Mouse (Mus musculus): Measurements from ENCODE around the gene Clgn. TPM values are rescaled to one million over a fixed set of nuclear protein-coding genes. Genes with fewer than 3 reads are reported as not detected.
A peak's percentile ranks its signal among the peaks of the same experiment; 100 is the strongest.

Clgn gene
- polyA plus RNA-seq, 1 experiment from 2014 or later, result 4.6 TPM

- 33% methylated on average over 6 of the region's 6 CpGs for WGBS
- no peaks in the 10 kb centered on the region for H3K27me3 ChIP-seq (ENCODE audit: control insufficient read depth, insufficient read depth, low read length)
- no peaks in the 10 kb centered on the region for H3K9me3 ChIP-seq (replicated peaks; ENCODE audit: control insufficient read depth, low read length)
- ATAC-seq (replicated peaks; ENCODE audit: insufficient number of reproducible peaks, low FRiP score, low TSS enrichment, low read depth), result no peak
- DNase-seq (ENCODE audit: low spot score), result peak; percentile 55
- no peaks in the 10 kb centered on the region for H3K36me3 ChIP-seq (replicated peaks; ENCODE audit: control insufficient read depth, insufficient read depth, low read depth, low read length)
- no peak overlapping the region for H3K4me2 ChIP-seq (ENCODE audit: low read depth, low read length)
- H3K9ac ChIP-seq (replicated peaks; ENCODE audit: low read length), result no peak overlapping the region
- no peaks in the 10 kb centered on the region for H3K4me1 ChIP-seq (ENCODE audit: control insufficient read depth, insufficient read depth, low read length)
- no peak overlapping the region for H3K4me3 ChIP-seq (ENCODE audit: low read depth, low read length)
- H3K27ac ChIP-seq (replicated peaks; ENCODE audit: low read depth, low read length), result no peak overlapping the region
Measured at GRCm38 (mm10) chr8:83406836-83407235, 17.2 kb downstream of the Clgn start.

DNA sequence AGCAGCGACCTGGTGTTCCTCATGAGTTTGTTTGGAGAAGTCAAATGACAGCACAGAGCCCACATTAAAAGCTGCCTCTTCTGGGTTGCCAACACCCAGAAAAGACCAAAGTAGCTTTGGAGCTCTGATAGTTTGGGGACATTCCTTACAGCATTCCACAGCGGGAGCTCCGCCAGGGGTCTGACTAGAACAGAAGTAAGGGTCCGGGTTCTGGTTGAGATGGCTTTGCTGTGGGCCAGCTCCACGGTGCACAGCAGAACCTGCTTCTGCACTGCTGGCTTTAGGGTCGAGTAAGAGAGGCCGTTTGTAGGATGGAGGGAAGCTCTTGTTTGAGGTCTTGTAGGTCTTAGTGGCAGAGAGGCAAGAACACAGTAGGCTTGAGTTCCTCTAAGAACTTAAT lies 18.8 kb downstream of the Clgn start:
- Histone ChIP-seq H3K9me3 (replicated peaks; ENCODE audit: control insufficient read depth, low read length) (no peaks in the 10 kb centered on the region), H3K4me2 (ENCODE audit: low read depth, low read length) (no peak overlapping the region), H3K27ac (replicated peaks; ENCODE audit: low read depth, low read length) (no peak overlapping the region), H3K4me3 (ENCODE audit: low read depth, low read length) (no peak overlapping the region), H3K36me3 (replicated peaks; ENCODE audit: control insufficient read depth, insufficient read depth, low read depth, low read length) (no peaks in the 10 kb centered on the region), H3K4me1 (ENCODE audit: control insufficient read depth, insufficient read depth, low read length) (no peaks in the 10 kb centered on the region), H3K9ac (replicated peaks; ENCODE audit: low read length) (no peak overlapping the region), H3K27me3 (ENCODE audit: control insufficient read depth, insufficient read depth, low read length) (no peaks in the 10 kb centered on the region)
- WGBS, result 83% methylated on average over 7 of the region's 7 CpGs
- ATAC-seq (replicated peaks; ENCODE audit: insufficient number of reproducible peaks, low FRiP score, low TSS enrichment, low read depth) (no peak), DNase-seq (ENCODE audit: low spot score) (no peak)

GRCm38 (mm10) chr8:83416878-83417277 lies 27.2 kb downstream of the Clgn start:
- H3K4me1 ChIP-seq (ENCODE audit: control insufficient read depth, insufficient read depth, low read length), result no peaks in the 10 kb centered on the region
- H3K9me3 ChIP-seq (replicated peaks; ENCODE audit: control insufficient read depth, low read length), result no peaks in the 10 kb centered on the region
- H3K4me3 ChIP-seq (ENCODE audit: low read depth, low read length), result no peak overlapping the region
- no peak overlapping the region for H3K27ac ChIP-seq (replicated peaks; ENCODE audit: low read depth, low read length)
- no peaks in the 10 kb centered on the region for H3K36me3 ChIP-seq (replicated peaks; ENCODE audit: control insufficient read depth, insufficient read depth, low read depth, low read length)
- DNase-seq (ENCODE audit: low spot score) (no peak), ATAC-seq (replicated peaks; ENCODE audit: insufficient number of reproducible peaks, low FRiP score, low TSS enrichment, low read depth) (no peak)
- H3K9ac ChIP-seq (replicated peaks; ENCODE audit: low read length), result no peak overlapping the region
- no peak overlapping the region for H3K4me2 ChIP-seq (ENCODE audit: low read depth, low read length)
- 94% methylated on average over 15 of the region's 15 CpGs for WGBS
- no peaks in the 10 kb centered on the region for H3K27me3 ChIP-seq (ENCODE audit: control insufficient read depth, insufficient read depth, low read length)

- DNase-seq (ENCODE audit: low spot score), result no peak
- no peak overlapping the region for H3K4me2 ChIP-seq (ENCODE audit: low read depth, low read length)
Measured at GRCm38 (mm10) chr8:83417970-83418369, 28.3 kb downstream of the Clgn start.

DNA sequence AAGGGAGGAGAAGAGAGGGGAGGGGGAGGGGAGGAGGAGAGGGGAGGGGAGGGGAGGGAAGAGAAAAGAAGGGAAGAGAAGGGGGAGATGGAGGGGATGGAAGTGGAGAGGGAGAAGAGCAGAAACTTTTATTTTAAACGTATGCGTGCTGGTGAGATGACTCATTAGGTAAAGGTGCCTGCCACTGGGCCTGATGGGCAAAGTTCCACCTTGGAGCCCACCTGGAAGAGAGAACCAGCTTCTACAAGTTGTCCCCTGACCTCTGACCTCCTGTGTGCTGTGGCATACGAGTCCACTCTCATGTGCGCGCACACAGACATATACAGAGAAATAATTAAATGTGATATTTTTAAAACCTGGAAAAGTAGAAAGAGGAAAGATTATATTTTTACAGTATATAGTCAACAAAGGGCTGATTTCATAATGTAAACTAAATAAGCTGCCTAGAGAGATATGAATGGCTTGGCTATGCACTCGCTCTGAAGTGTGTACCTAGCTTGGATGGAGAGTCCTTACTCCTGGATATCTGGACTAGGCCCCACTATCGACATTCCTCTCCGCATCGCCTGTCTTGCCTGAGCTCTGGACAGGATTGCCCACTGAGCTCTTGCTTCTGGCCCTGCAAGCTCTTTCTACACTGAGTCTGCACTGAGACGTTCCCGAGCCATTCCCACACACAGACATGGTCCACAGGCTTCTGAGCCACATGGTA lies 29.3 kb downstream of the Clgn start:
- H3K4me2 ChIP-seq (ENCODE audit: low read depth, low read length), result no peak overlapping the region
- no peak overlapping the region for H3K9ac ChIP-seq (replicated peaks; ENCODE audit: low read length)
- H3K36me3 ChIP-seq (replicated peaks; ENCODE audit: control insufficient read depth, insufficient read depth, low read depth, low read length), result no peaks in the 10 kb centered on the region
- 87% methylated on average over 11 of the region's 11 CpGs for WGBS
- H3K27me3 ChIP-seq (ENCODE audit: control insufficient read depth, insufficient read depth, low read length), result no peaks in the 10 kb centered on the region
- ATAC-seq (replicated peaks; ENCODE audit: insufficient number of reproducible peaks, low FRiP score, low TSS enrichment, low read depth), result no peak
- no peaks in the 10 kb centered on the region for H3K9me3 ChIP-seq (replicated peaks; ENCODE audit: control insufficient read depth, low read length)
- no peaks in the 10 kb centered on the region for H3K4me1 ChIP-seq (ENCODE audit: control insufficient read depth, insufficient read depth, low read length)
- DNase-seq (ENCODE audit: low spot score), result no peak
- H3K4me3 ChIP-seq (ENCODE audit: low read depth, low read length), result no peak overlapping the region
- no peak overlapping the region for H3K27ac ChIP-seq (replicated peaks; ENCODE audit: low read depth, low read length)

More at GRCm38 (mm10) chr8:83417970-83418369, 28.3 kb downstream of the Clgn start:
- Histone ChIP-seq H3K4me1 (ENCODE audit: control insufficient read depth, insufficient read depth, low read length) (no peaks in the 10 kb centered on the region), H3K27ac (replicated peaks; ENCODE audit: low read depth, low read length) (no peak overlapping the region), H3K9ac (replicated peaks; ENCODE audit: low read length) (no peak overlapping the region), H3K4me3 (ENCODE audit: low read depth, low read length) (no peak overlapping the region), H3K9me3 (replicated peaks; ENCODE audit: control insufficient read depth, low read length) (no peaks in the 10 kb centered on the region), H3K27me3 (ENCODE audit: control insufficient read depth, insufficient read depth, low read length) (no peaks in the 10 kb centered on the region), H3K36me3 (replicated peaks; ENCODE audit: control insufficient read depth, insufficient read depth, low read depth, low read length) (no peaks in the 10 kb centered on the region)
- 84% methylated on average over 6 of the region's 6 CpGs for WGBS
- ATAC-seq (replicated peaks; ENCODE audit: insufficient number of reproducible peaks, low FRiP score, low TSS enrichment, low read depth), result no peak

GRCm38 (mm10) chr8:83421354-83421753 lies 31.7 kb downstream of the Clgn start:
- DNase-seq (ENCODE audit: low spot score) (no peak), ATAC-seq (replicated peaks; ENCODE audit: insufficient number of reproducible peaks, low FRiP score, low TSS enrichment, low read depth) (no peak)
- H3K27ac ChIP-seq (replicated peaks; ENCODE audit: low read depth, low read length), result no peak overlapping the region
- no peak overlapping the region for H3K4me2 ChIP-seq (ENCODE audit: low read depth, low read length)
- H3K9ac ChIP-seq (replicated peaks; ENCODE audit: low read length), result no peak overlapping the region
- H3K4me3 ChIP-seq (ENCODE audit: low read depth, low read length), result no peak overlapping the region
- H3K4me1 ChIP-seq (ENCODE audit: control insufficient read depth, insufficient read depth, low read length), result no peaks in the 10 kb centered on the region
- H3K9me3 ChIP-seq (replicated peaks; ENCODE audit: control insufficient read depth, low read length), result no peaks in the 10 kb centered on the region
- WGBS, result 95% methylated on average over 1 of the region's 1 CpGs
- H3K36me3 ChIP-seq (replicated peaks; ENCODE audit: control insufficient read depth, insufficient read depth, low read depth, low read length), result no peaks in the 10 kb centered on the region
- H3K27me3 ChIP-seq (ENCODE audit: control insufficient read depth, insufficient read depth, low read length), result no peaks in the 10 kb centered on the region

- ATAC-seq (replicated peaks; ENCODE audit: insufficient number of reproducible peaks, low FRiP score, low TSS enrichment, low read depth) (no peak), DNase-seq (ENCODE audit: low spot score) (no peak)
- Histone ChIP-seq H3K27ac (replicated peaks; ENCODE audit: low read depth, low read length) (no peak overlapping the region), H3K9me3 (replicated peaks; ENCODE audit: control insufficient read depth, low read length) (no peaks in the 10 kb centered on the region), H3K9ac (replicated peaks; ENCODE audit: low read length) (no peak overlapping the region), H3K4me2 (ENCODE audit: low read depth, low read length) (no peak overlapping the region), H3K4me1 (ENCODE audit: control insufficient read depth, insufficient read depth, low read length) (no peaks in the 10 kb centered on the region), H3K36me3 (replicated peaks; ENCODE audit: control insufficient read depth, insufficient read depth, low read depth, low read length) (no peaks in the 10 kb centered on the region), H3K4me3 (ENCODE audit: low read depth, low read length) (no peak overlapping the region), H3K27me3 (ENCODE audit: control insufficient read depth, insufficient read depth, low read length) (no peaks in the 10 kb centered on the region)
- 75% methylated on average over 13 of the region's 13 CpGs for WGBS
Measured at GRCm38 (mm10) chr8:83423032-83423825, 33.6 kb downstream of the Clgn start.

DNA sequence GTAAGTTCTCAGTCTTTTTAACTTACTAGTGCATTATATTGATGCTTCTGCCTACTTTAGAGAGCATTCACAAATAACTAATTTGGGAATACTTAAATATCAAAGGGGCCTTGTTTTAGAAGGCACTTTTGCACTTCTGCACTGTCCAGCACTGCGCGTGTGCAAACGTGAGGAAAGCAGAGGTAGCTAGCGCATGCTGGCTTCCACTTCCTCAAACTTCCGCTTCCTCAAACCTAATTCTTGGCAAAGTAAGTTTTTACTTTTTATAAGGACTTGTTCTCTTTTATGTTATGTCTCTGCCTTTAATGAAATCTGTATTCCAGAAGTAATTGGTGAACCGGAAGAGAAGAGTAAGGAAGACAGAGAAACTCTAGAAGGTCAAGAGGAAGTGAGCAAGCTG lies 35.5 kb downstream of the Clgn start:
- Histone ChIP-seq H3K9me3 (replicated peaks; ENCODE audit: control insufficient read depth, low read length) (no peaks in the 10 kb centered on the region), H3K27me3 (ENCODE audit: control insufficient read depth, insufficient read depth, low read length) (no peaks in the 10 kb centered on the region), H3K4me2 (ENCODE audit: low read depth, low read length) (no peak overlapping the region), H3K9ac (replicated peaks; ENCODE audit: low read length) (no peak overlapping the region), H3K36me3 (replicated peaks; ENCODE audit: control insufficient read depth, insufficient read depth, low read depth, low read length) (no peaks in the 10 kb centered on the region), H3K27ac (replicated peaks; ENCODE audit: low read depth, low read length) (no peak overlapping the region), H3K4me3 (ENCODE audit: low read depth, low read length) (no peak overlapping the region), H3K4me1 (ENCODE audit: control insufficient read depth, insufficient read depth, low read length) (no peaks in the 10 kb centered on the region)
- 85% methylated on average over 6 of the region's 6 CpGs for WGBS
- ATAC-seq (replicated peaks; ENCODE audit: insufficient number of reproducible peaks, low FRiP score, low TSS enrichment, low read depth), result no peak
- DNase-seq (ENCODE audit: low spot score), result no peak

All from embryonic facial prominence, embryonic 11.5 days (tissue).